Mouse (Mus musculus) erythroblast, adult 5-6 weeks (primary cell): ENCODE data around the gene Slc38a8. TPM values are rescaled to one million over a fixed set of nuclear protein-coding genes. Genes with fewer than 3 reads are reported as not detected.

Experiments
- ATAC-seq: replicated peaks from 2 replicates; pipeline ENCODE4 v1.8.0; 2016; ENCODE audit warnings: moderate number of reproducible peaks, mild to moderate bottlenecking, moderate TSS enrichment, inconsistent platforms; ENCODE audit not compliant: poor library complexity, low FRiP score, severe bottlenecking
- total RNA-seq, 2 experiments: library from RNA; stranded (forward) in 1 of 2; stranded (reverse) in 1 of 2; fragments of 150-400 nt in 1 of 2; fragments of 200-764, 138-1000 nt in 1 of 2; gene quantifications; 2 replicates each; pipeline versions ENCODE4 v1.2.3 to v1.2.4; 2015 to 2017; ENCODE audit warnings: low replicate concordance in 2 of 2

Gene Slc38a8
- total RNA-seq, 2 experiments from 2014 or later = not detected

DNA sequence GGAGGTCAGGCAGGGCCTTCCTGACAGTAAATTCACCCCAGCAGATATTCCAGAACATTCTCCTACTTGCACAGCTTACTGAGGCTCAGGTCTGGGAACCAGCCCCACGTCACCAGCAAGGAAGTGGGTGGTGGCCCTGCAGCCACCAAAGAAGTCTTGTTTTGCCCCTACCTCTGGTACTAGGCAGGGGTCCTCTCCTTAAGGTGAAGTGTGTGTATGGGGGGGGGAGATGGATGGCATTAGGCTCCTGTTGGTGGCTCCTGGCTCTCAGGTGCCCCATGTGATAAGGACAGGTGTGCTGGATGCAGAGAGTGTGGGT, 60.6 kb downstream of the Slc38a8 start:
- no peak for ATAC-seq

DNA sequence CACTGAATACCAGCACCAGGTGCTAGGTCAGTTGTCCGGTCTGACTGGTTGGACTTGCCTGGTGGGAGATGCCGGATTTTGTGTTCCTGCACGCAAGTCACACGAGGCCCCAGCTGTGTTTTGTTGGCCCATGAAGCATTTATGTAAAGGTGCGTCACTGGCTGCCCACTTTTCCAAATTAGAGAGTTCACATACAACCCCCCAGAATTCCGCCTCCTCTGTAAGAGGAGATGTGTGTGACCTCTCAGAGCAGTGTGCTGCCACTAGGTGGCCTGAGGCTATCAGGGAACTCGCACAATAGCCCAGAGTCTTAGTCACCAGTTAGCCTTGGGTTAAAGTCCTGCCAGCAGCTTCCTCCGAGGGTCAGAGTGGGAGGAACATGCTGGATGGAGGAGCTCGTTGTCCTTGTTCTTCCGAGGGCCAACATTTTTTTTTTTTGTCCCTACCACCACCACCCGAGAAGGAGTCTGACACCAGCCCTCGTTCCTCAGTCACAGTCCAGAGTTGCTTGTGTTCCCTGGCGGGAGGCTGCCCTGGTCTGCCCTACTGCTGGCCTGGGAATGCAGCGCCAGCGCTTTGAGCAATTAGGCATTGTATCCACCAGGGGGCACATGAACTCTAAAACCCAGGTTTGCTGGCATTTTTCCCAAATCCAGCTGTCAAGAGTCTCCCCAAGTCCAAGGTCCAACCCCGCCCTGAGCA, 61.1 kb downstream of the Slc38a8 start:
- ATAC-seq = no peak

DNA sequence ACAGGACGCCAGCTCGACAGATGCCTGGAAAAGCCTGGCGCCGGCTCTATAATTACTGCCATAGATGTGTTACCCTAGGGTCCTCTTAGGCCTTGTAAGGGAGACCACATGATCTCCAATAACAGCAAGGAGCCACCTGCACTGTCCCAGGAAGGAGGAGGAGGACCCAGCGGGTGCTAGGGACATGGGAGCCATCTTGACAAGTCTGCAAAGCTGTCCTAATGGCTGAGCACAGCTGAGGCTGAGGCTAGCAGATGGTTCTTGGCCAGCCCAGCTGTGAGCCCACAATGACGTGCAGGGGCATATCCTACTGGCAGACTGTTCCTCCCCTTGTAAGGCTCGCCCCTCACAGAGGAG, 61.6 kb downstream of the Slc38a8 start:
- ATAC-seq = no peak

DNA sequence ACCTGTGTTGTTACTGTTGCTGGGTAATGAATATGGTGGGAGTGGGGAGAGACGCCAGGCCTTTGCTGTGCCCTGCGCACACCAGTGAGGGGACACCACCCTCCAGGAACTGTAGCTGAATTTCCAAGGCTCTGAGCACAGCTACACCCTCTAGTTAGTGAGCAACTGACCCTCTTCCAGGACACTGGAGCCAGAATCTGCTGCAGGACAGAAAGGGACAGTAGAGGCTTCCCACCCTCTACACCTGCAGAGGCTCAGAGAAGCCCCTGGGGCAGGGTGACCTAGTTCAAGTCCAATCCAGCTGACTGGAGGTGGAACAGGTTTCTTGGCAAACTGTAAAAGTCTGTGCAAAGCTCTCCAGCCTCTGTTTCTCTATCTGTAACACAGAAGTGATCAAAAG, 62.1 kb downstream of the Slc38a8 start:
- ATAC-seq = no peak

DNA sequence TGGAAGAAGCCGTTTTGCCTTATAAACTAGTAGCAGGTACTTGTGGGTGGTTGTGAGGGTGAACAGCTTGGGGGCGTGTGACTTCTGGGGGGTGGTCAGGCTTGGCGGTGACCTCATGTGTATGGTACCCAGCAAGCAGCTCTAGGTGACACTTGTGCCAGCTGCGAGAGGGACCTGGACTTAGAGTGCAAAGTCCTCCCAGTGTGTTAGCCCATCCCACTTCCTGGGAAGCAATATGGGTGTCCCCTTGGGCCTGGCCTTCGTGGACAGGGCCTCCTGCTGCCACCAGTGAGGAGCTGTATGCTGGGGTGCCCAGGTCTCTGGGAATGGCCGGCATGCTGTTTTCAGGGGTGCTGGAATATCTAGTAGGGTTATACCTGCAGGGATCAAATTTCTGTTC, 62.6 kb downstream of the Slc38a8 start:
- no peak for ATAC-seq

DNA sequence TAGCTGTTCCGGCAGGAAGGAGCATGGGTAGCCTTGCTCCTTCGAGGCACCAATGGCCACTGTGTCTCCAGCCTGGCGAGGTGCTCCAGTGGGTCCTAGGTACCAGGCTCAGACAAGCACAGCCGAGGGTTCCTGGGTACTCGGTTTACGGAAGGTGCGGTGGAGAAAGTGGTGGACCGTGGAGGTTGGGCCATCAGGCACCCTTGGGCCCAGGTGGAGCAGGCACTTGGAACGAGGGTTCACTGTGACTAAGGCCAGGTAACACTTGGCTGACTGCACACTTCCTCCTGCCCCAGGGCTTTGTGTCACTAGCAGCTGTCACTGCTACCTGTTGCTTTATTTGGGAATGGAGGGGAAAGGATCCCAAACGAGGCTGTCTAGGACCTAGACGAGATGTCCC, 64.0 kb downstream of the Slc38a8 start:
- no peak for ATAC-seq

DNA sequence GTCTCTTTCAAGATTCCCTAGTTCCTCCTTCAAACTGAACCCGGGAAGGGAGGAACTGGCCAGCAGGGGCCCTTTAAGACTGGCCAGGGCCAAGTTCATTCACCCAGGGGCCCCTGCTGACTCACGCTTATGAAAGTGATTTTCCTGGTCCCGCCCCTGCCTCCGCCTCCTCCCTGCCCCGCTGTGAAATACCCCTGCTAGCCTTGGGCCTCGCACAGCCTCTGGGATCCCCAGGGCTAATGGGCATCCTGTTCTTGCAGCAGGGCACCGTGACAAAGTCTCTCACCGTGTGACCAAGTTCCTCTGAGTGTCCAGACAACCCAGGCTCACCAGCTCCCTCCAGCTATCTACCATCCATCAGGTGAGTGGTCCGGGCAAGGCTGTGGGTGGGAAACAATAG, 64.6 kb downstream of the Slc38a8 start:
- ATAC-seq = no peak

DNA sequence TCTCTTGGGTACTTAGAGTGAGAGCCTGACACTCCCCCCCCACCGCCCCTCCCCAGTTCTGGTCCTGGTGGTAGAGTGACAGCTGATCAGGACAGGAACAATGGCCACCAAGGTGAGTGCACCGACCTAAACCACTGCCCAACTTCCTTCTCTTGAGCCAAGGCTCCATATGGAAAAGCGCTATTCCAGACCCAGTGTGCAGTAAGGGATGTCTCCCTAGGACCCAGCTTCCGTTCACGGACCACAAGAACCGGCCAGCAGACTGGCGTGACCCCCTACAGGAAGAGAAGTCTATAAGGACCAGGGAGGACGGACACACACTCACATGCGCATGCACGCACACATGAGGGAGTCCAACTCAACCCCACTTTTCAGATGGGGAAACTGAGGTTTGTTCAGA, 65.2 kb downstream of the Slc38a8 start:
- no peak for ATAC-seq

DNA sequence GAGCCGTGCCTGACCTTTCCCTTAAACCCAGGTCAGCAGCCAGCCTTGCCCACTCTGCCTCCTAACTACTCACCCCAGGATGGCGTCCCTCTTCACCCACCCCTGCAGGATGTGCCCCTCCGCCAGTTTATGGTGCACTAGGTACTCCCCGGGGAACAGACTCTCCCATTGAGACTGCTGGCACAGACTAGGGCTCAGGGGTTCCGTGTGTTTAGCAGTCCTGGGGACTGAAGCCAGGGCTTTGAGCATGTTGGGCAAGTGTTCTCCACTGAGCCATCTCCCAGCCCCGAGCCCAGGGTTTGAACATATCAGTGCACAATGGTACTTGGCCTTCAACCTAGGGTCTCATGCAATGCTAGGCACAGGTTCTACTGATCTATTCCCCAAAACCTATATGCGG, 66.0 kb downstream of the Slc38a8 start:
- no peak for ATAC-seq

DNA sequence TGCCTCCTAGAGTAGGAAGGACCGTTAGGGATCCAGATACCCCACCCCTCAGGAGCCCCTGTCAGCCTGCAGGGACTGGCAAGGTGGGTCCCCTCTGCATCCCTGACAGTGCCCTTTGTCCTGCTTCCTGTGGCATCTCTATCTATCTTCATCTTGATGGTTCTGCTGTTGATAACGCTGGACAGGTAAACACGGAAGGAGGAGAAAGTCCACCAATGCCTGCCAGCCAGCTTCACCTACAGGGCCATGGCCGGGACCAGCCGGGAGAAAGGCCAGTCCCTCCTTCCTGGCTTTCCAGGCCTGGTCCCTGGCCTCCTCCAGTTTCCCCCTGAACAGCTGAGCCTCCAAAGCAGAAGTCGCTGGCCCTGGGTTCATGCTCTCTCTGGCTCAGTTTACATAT, 66.9 kb downstream of the Slc38a8 start:
- no peak for ATAC-seq

DNA sequence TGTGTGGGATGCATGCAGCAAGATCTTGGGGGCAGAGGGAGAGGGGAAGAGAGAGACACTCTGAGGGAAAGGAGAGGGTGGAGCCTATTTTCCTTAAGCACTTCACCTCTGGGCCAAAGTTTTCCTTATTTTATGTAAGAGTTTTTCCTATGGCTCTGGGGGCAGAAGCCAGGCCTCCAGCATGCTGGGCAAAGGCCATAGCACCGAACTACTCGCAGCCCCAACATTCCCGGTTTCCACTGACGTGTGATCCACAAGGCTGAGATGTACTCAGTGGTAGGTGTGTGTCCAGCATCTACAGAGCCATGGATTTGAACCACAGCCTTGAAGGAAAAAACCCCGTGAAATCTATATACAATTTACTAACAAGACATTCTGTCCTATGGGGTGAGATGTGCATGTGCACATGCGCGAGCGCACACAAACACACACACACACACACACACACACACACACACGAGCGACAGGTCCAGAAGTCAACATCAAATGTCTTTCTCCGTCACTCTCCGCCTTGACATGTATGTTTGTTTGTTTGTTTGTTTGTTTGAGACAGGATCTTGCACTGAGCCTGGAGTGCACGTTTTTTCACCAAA, 67.8 kb downstream of the Slc38a8 start, which contains the start of gene Osgin1:
TSS of gene Osgin1 (plus strand) at position 543 of the 593 bp plus-strand sequence.
- no peak for ATAC-seq

DNA sequence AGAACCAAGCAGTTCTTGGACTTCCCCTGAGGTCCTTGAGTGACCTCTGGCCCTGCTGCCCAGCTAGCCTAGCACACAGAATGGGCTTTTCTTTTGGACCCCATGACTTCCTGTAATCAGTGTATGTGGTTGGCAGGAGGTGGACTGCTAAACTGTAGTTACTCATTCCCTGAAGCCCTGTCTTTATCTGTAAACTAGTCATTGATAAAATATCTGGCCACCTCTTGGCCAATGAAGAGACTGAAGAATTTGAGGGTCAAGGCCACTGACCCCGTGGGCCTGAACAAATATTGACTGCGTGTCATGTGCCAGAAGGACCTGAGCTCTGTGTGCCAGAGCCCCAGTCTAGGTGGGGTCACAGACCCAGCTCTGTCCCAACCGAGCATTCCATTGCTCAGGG, 69.1 kb downstream of the Slc38a8 start:
- no peak for ATAC-seq

DNA sequence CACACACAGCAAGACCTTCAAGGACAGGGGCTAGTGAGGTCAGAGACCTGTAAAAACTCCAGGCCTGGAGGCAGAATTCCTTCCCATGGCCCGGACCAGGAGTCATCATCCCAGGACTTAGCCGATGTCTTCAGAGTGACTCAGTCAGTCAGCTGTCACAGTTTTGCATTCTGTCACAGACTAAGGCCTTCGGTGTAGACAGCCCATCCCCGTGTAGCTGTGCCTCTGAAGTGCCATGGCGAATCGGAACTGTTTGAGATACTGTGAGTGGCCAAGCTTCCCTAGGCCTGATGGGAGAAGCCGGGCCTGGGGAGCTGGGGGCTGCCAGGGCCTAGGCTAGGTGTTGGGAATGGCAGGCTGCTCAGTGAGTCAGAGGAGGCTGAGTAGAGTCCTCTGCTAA, 70.8 kb downstream of the Slc38a8 start:
- ATAC-seq = no peak

DNA sequence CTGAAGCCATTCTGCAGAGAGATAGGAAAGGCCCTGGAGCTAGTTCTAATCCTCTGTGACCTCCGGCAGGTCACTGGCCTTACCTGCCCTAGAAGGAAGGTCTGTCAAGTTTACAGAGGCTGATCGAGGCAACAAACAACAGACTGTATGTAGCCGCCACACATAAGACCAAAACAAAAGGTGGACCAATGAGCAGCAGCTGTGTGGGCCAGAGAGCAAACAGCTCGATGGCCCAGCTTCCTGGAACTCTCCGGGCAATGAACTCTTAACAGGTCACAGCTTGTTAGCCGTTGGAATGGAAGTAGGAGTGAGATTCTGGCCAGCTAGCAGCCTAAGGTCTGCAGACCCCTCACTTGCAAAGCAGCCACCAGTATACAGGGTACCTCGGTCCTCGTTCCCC, 71.2 kb downstream of the Slc38a8 start:
- no peak for ATAC-seq

Other genes starting within 250 kb of the Slc38a8 start
- gene Hsbp1, start 157.2 kb downstream of the Slc38a8 start, total RNA-seq (2015; ENCODE audit: low replicate concordance) = 28.6 and 34.9 TPM in 2 replicates
- gene Hsbp1, start 157.2 kb downstream of the Slc38a8 start, total RNA-seq (2017; ENCODE audit: low replicate concordance) = 23.7 and 25.0 TPM in 2 replicates
- gene Mlycd, start 106.8 kb downstream of the Slc38a8 start, total RNA-seq (2015; ENCODE audit: low replicate concordance) = 2.7 TPM in 1 of 2 replicates, not detected in the other
- 1.3 and 1.8 TPM in 2 replicates for gene Mlycd, start 106.8 kb downstream of the Slc38a8 start, total RNA-seq (2017; ENCODE audit: low replicate concordance)
- gene Osgin1, start 67.6 kb downstream of the Slc38a8 start, total RNA-seq (2015; ENCODE audit: low replicate concordance) = 1.7 TPM in 2 replicates
- gene Osgin1, start 67.6 kb downstream of the Slc38a8 start, total RNA-seq (2017; ENCODE audit: low replicate concordance) = 0.70 and 0.94 TPM in 2 replicates
- not detected in 2 replicates for gene Necab2, start 55.0 kb downstream of the Slc38a8 start, total RNA-seq (2015; ENCODE audit: low replicate concordance)
- gene Necab2, start 55.0 kb downstream of the Slc38a8 start, total RNA-seq (2017; ENCODE audit: low replicate concordance) = not detected in 2 replicates
- gene Mbtps1, start 57.0 kb upstream of the Slc38a8 start, total RNA-seq (2015; ENCODE audit: low replicate concordance) = 36.1 and 41.0 TPM in 2 replicates
- gene Mbtps1, start 57.0 kb upstream of the Slc38a8 start, total RNA-seq (2017; ENCODE audit: low replicate concordance) = 43.0 and 68.2 TPM in 2 replicates
- gene Hsdl1, start 73.5 kb upstream of the Slc38a8 start, total RNA-seq (2015; ENCODE audit: low replicate concordance) = 2.3 and 7.9 TPM in 2 replicates
- gene Hsdl1, start 73.5 kb upstream of the Slc38a8 start, total RNA-seq (2017; ENCODE audit: low replicate concordance) = 9.9 and 12.0 TPM in 2 replicates
- not detected in 2 replicates for gene Dnaaf1, start 73.5 kb upstream of the Slc38a8 start, total RNA-seq (2015; ENCODE audit: low replicate concordance)
- gene Dnaaf1, start 73.5 kb upstream of the Slc38a8 start, total RNA-seq (2017; ENCODE audit: low replicate concordance) = not detected in 2 replicates
- gene Taf1c, start 103.5 kb upstream of the Slc38a8 start, total RNA-seq (2015; ENCODE audit: low replicate concordance) = 2.5 and 8.3 TPM in 2 replicates
- gene Taf1c, start 103.5 kb upstream of the Slc38a8 start, total RNA-seq (2017; ENCODE audit: low replicate concordance) = 2.5 and 3.7 TPM in 2 replicates
- gene Adad2, start 111.0 kb upstream of the Slc38a8 start, total RNA-seq (2015; ENCODE audit: low replicate concordance) = not detected in 2 replicates
- not detected in 2 replicates for gene Adad2, start 111.0 kb upstream of the Slc38a8 start, total RNA-seq (2017; ENCODE audit: low replicate concordance)
- not detected in 2 replicates for gene Kcng4, start 134.0 kb upstream of the Slc38a8 start, total RNA-seq (2015; ENCODE audit: low replicate concordance)
- gene Kcng4, start 134.0 kb upstream of the Slc38a8 start, total RNA-seq (2017; ENCODE audit: low replicate concordance) = not detected in 2 replicates
- gene Wfdc1, start 164.7 kb upstream of the Slc38a8 start, total RNA-seq (2015; ENCODE audit: low replicate concordance) = not detected in 2 replicates
- not detected in 2 replicates for gene Wfdc1, start 164.7 kb upstream of the Slc38a8 start, total RNA-seq (2017; ENCODE audit: low replicate concordance)
- gene Atp2c2, start 198.3 kb upstream of the Slc38a8 start, total RNA-seq (2015; ENCODE audit: low replicate concordance) = not detected in 2 replicates
- not detected in 2 replicates for gene Atp2c2, start 198.3 kb upstream of the Slc38a8 start, total RNA-seq (2017; ENCODE audit: low replicate concordance)